Mouse (Mus musculus) hindbrain, embryonic 11.5 days (tissue): Measurements from ENCODE around the gene Gm45717. TPM values are rescaled to one million over a fixed set of nuclear protein-coding genes. Genes with fewer than 3 reads are reported as not detected.

Experiments
- ATAC-seq: fragments of 200-750 bp; cut with Nextera tagmentation; 2 replicates; pipeline ENCODE4 v1.8.0; 2017; ENCODE audit warnings: mild to moderate bottlenecking, moderate TSS enrichment, moderate library complexity; ENCODE audit not compliant: low FRiP score
- DNase-seq: peaks from one replicate; pipeline ENCODE4 v3.0.0-alpha.2; 2015; ENCODE audit warnings: low spot score
- H3K27ac ChIP-seq: fragments of 300-500 bp; sonication (generic); 2 replicates; pipeline ENCODE4 v1.5.1; 2014; ENCODE audit warnings: mild to moderate bottlenecking, low read depth, low read length
- H3K27me3 ChIP-seq: fragments of 300-500 bp; sonication (generic); 2 replicates; pipeline ENCODE4 v1.6.1; 2014; ENCODE audit warnings: mild to moderate bottlenecking, low read length, moderate library complexity, mixed read lengths; ENCODE audit not compliant: control insufficient read depth, insufficient read depth
- H3K36me3 ChIP-seq: fragments of 300-500 bp; sonication (generic); 2 replicates; pipeline ENCODE4 v1.6.1; 2014; ENCODE audit warnings: mild to moderate bottlenecking, low read length, moderate library complexity, mixed read lengths; ENCODE audit not compliant: control insufficient read depth, insufficient read depth
- H3K4me1 ChIP-seq: fragments of 300-500 bp; sonication (generic); replicated peaks from 2 replicates; pipeline ENCODE4 v1.6.1; 2014; ENCODE audit warnings: low read length, mixed read lengths; ENCODE audit not compliant: control insufficient read depth, insufficient read depth
- H3K4me2 ChIP-seq: fragments of 300-500 bp; sonication (generic); replicated peaks from 2 replicates; pipeline ENCODE4 v1.6.1; 2014; ENCODE audit warnings: mild to moderate bottlenecking, low read depth, low read length
- H3K4me3 ChIP-seq: fragments of 300-500 bp; sonication (generic); 2 replicates; pipeline ENCODE4 v1.5.1; 2014; ENCODE audit warnings: low read depth, low read length
- H3K9ac ChIP-seq: fragments of 300-500 bp; sonication (generic); 2 replicates; pipeline ENCODE4 v1.6.1; 2014; ENCODE audit warnings: low read depth, low read length
- H3K9me3 ChIP-seq: fragments of 300-500 bp; sonication (generic); 2 replicates; pipeline ENCODE4 v1.6.1; 2016; ENCODE audit warnings: low read length; ENCODE audit not compliant: control insufficient read depth
- WGBS: fragments of 180-500 bp; shearing (Covaris S2); extraction: QIAGEN DNeasy Blood & Tissue Kit; methylation state at CpG from one replicate; pipeline ENCODE4 v1.1.7; 2014; 5-methylcytosine and 5-hydroxymethylcytosine counted together
- polyA plus RNA-seq: library from polyadenylated mRNA; unstranded; fragments of >200 nt; fragmentation: Nextera tagmentation; extraction: Ambion mirVana; gene quantifications from 2 replicates; pipeline ENCODE4 v1.2.1, GENCODE M21; 2014

The Gm45717 gene
- not detected in 2 replicates for polyA plus RNA-seq

DNA sequence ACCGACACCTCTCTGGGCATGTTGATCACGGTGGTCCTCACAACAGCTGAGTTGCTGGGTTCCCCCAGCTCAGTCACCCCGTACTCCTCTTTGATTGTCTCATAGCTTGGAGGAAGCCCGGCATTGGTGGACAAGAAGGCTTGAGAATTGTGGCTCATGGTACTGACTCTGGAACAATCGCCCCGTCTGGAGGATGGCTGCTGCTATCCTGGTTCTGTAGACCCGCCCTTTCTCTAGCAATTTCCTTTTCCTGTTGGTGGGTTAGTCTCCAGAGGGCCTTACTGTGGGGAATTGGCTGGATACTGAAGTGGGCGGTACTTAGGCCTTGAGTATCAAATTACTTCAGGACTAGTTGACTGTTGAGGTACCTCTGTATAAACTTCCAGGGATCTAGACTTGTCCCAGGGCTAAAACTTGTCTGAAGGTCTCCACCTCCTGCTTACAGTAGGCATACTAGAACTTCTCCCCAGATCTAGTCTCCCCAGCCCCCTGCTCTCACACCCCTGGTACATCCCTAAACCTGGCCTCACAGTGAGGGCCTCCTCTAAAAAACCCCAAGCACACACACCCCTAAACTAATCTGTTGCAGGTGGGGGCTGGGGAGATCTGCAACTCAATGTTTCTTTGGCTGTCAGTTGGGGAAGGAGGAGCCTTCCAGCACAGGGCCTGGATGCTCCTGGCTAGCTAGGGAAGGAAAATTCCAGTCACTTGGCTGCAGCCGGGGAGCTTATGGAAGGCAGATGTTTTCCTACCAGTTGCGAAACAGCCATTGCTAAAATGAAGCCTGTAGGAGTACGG lies at the start of gene Gm45717, which contains the start of gene Ifitm2:
Gene Gm45717 (minus strand): TSS at position 180 of the 798 bp plus-strand sequence.
Gene Ifitm2 (minus strand): TSS at position 230 of the 798 bp plus-strand sequence.
- DNase-seq (peak; percentile 53), ATAC-seq (peak; percentile 43)
- H3K36me3 ChIP-seq = no peaks in the 10 kb centered on the region
- 21% methylated on average over 11 of the region's 11 CpGs for WGBS
- H3K27me3 ChIP-seq = no peaks in the 10 kb centered on the region
- no peaks in the 10 kb centered on the region for H3K9me3 ChIP-seq
- H3K27ac ChIP-seq = no peak within 1 kb of the TSS
- H3K9ac ChIP-seq = peak within 1 kb of the TSS; percentile 43
- no peaks in the 10 kb centered on the region; the same call in 1 of the 2 replicates for H3K4me1 ChIP-seq
- peak within 1 kb of the TSS; percentile 53 for H3K4me2 ChIP-seq
- H3K4me3 ChIP-seq = peak within 1 kb of the TSS; percentile 34

DNA sequence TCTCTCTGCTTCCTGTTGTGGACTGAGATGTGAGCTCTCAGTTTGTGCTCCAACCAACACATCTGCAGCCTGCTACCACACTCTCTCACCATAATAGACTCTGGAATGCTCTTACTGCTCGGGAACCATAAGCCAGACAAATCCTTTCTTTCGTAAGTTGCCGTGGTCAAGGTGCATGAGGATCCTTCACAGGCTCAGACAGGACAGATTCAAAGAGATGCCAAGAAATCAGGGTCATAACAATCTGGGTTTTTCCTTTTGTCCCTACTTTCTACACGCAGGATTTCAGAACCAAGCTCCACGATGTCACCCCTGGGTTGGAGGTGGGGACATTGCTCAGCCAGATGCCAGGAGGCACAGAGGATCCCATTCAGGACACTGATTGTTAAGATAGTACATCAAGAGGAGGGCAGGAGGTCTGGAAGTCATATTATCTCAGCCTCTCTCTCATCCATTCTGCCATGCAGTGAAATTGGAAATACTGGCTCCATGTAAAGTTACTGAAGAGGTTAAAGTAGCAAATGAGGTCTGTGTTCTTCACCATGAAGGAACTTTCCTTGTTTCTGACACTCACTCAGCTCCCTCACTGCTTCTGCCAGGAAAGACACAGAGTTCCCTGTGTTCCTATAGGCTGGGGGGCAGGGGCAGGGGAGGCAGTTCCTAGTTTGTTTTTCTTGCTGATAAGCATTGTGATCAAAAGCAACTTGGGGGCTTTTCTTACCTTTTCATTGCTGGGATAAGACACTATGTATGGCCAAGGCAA lies 47.7 kb upstream of the Gm45717 start:
- H3K4me1 ChIP-seq = no peaks in the 10 kb centered on the region
- no peak overlapping the region for H3K4me3 ChIP-seq
- no peak overlapping the region for H3K9ac ChIP-seq
- no peaks in the 10 kb centered on the region for H3K9me3 ChIP-seq
- no peak for ATAC-seq
- H3K4me2 ChIP-seq = no peak overlapping the region
- H3K27ac ChIP-seq = no peak overlapping the region
- 89% methylated on average over 5 of the region's 5 CpGs for WGBS
- no peak for DNase-seq
- H3K27me3 ChIP-seq = no peaks in the 10 kb centered on the region
- no peaks in the 10 kb centered on the region for H3K36me3 ChIP-seq

DNA sequence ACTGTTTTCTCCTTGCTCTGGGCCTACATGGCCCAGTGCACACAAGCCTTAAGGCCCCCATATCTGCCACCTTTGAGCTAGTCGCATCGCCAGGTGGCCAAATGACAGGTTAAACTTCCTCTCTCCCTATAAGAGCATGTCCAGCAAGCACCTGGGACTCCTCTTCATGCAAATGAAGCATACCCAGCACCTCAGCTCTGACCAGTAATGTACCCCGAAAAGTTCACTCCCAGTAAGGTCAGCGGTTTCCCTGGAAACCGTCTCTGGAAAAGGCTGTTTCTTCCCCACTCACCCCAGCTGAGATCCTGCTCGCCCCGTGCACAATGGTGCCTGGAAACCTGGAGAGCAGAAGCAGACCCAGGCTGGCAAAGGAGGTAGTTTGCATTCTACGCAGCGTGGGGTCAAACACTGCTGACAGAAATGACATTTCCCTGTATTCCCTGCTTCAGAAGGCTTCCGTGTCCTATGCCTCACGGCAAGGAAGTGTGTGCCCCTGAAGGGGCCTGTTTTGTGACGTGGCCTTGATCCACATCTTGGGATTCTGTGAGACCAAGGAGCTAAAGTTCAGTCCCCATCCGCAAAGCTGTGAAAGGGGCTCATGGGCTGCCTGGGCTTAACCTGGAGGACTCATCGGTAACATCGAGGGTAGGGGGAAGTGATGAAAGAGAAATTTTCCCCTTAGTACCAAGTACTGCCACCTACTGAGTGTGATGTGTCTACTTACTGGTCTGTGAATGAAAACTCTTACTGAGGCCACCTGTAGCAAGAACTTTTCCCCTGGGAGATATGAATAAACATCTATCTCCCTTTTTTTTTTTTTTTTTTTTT lies 45.4 kb upstream of the Gm45717 start:
- WGBS = 73% methylated on average over 15 of the region's 15 CpGs
- Histone ChIP-seq H3K27me3 (no peaks in the 10 kb centered on the region), H3K27ac (no peak overlapping the region), H3K9ac (no peak overlapping the region), H3K36me3 (no peaks in the 10 kb centered on the region), H3K4me2 (no peak overlapping the region), H3K4me3 (no peak overlapping the region), H3K9me3 (no peaks in the 10 kb centered on the region), H3K4me1 (no peaks in the 10 kb centered on the region)
- ATAC-seq (no peak), DNase-seq (no peak)

DNA sequence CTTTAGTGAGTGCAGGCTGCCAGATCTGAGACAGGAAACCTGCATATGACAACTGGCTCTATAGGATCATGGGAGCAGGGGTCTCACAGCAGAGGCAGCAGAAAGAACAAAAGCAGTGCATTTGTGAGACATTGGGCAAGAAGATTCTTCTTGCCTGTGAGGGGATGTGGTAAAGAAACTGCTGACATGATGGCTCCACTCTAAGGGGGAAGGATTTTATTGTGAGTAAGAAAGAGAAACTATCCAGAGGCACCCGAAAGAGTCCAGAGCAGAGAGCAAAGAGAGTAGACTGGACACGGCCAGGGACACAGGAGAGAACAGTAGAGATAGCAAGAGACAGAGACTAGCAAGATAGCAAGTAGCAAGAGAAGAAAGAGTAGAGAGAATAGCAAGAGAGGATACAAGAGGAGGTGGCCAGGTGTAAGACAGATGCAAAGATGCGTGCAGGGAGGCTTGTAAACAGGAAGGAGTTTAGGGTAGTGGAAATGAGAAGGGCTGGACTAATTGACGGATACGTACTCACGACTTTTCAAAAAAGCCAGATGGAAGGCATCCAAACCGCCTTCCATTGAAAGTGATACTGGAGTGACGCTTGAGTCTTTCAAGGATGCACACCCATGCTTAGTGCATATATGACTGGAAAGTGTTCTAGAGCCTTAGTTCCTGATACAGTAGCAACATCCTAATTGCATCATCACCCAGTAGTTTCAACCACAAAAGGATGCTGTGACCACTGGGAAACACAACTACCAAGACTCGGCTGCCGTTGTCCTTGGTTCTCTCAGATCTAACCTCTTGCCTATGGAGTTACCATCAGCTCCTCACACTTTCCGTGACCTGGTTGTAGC lies 43.3 kb upstream of the Gm45717 start:
- no peak overlapping the region for H3K9ac ChIP-seq
- WGBS = 93% methylated on average over 11 of the region's 11 CpGs
- ATAC-seq (no peak), DNase-seq (no peak)
- H3K4me2 ChIP-seq = no peak overlapping the region
- no peaks in the 10 kb centered on the region for H3K27me3 ChIP-seq
- no peak overlapping the region for H3K27ac ChIP-seq
- H3K9me3 ChIP-seq = no peaks in the 10 kb centered on the region
- H3K36me3 ChIP-seq = no peaks in the 10 kb centered on the region
- H3K4me1 ChIP-seq = no peaks in the 10 kb centered on the region
- H3K4me3 ChIP-seq = no peak overlapping the region

- 67% methylated on average over 1 of the region's 1 CpGs for WGBS
- no peaks in the 10 kb centered on the region for H3K9me3 ChIP-seq
- DNase-seq = no peak
- no peak for ATAC-seq
- H3K36me3 ChIP-seq = no peaks in the 10 kb centered on the region
- H3K9ac ChIP-seq = no peak overlapping the region
- no peaks in the 10 kb centered on the region for H3K27me3 ChIP-seq
- no peak overlapping the region for H3K27ac ChIP-seq
- H3K4me3 ChIP-seq = no peak overlapping the region
- no peak overlapping the region for H3K4me2 ChIP-seq
- no peaks in the 10 kb centered on the region for H3K4me1 ChIP-seq
Measured at GRCm38 (mm10) chr7:140997817-140998216, 42.1 kb upstream of the Gm45717 start.

- H3K9me3 ChIP-seq = no peaks in the 10 kb centered on the region
- H3K4me1 ChIP-seq = no peaks in the 10 kb centered on the region
- 86% methylated on average over 14 of the region's 14 CpGs for WGBS
- H3K4me3 ChIP-seq = no peak overlapping the region
- no peak overlapping the region for H3K27ac ChIP-seq
- no peak overlapping the region for H3K4me2 ChIP-seq
- H3K36me3 ChIP-seq = no peaks in the 10 kb centered on the region
- no peak for ATAC-seq
- no peak for DNase-seq
- no peaks in the 10 kb centered on the region for H3K27me3 ChIP-seq
- H3K9ac ChIP-seq = no peak overlapping the region
Measured at GRCm38 (mm10) chr7:140991117-140991689, 35.5 kb upstream of the Gm45717 start.

- no peak overlapping the region for H3K9ac ChIP-seq
- no peak overlapping the region for H3K27ac ChIP-seq
- no peaks in the 10 kb centered on the region for H3K27me3 ChIP-seq
- no peak overlapping the region for H3K4me3 ChIP-seq
- no peaks in the 10 kb centered on the region for H3K9me3 ChIP-seq
- ATAC-seq (no peak), DNase-seq (no peak)
- H3K4me2 ChIP-seq = no peak overlapping the region
- 72% methylated on average over 5 of the region's 5 CpGs for WGBS
- H3K4me1 ChIP-seq = no peaks in the 10 kb centered on the region
- H3K36me3 ChIP-seq = no peaks in the 10 kb centered on the region
Measured at GRCm38 (mm10) chr7:140990622-140991021, 34.9 kb upstream of the Gm45717 start.
